Mouse (Mus musculus) adrenal gland, adult 18-20 months (tissue): ENCODE data around the gene Plekhh2. TPM values are rescaled to one million over a fixed set of nuclear protein-coding genes. Genes with fewer than 3 reads are reported as not detected.
"Not testable (repeated sequence)": the region's sequence is repeated elsewhere in the genome, so short reads cannot be mapped to it uniquely, and the experiment has no call there.

ENCODE experiments used
- DNase-seq, 2 experiments: peaks; one replicate each; pipeline ENCODE4 v3.0.0; 2021 to 2022; ENCODE audit warnings: low spot score in 2 of 2
- total RNA-seq, 2 experiments: library from RNA; stranded (reverse); gene quantifications; 1 replicate in 1 of 2; 2 replicates in 1 of 2; pipeline ENCODE4 v1.2.3; 2021

The Plekhh2 gene
- total RNA-seq, 2 experiments from 2014 or later, result 2.5 to 3.9 TPM

- no peak for DNase-seq
Measured at GRCm38 (mm10) chr17:84510961-84511639, 595 bp upstream of the Plekhh2 start.

- no peak for DNase-seq
Measured at GRCm38 (mm10) chr17:84512516-84513085, 906 bp downstream of the Plekhh2 start.

DNA sequence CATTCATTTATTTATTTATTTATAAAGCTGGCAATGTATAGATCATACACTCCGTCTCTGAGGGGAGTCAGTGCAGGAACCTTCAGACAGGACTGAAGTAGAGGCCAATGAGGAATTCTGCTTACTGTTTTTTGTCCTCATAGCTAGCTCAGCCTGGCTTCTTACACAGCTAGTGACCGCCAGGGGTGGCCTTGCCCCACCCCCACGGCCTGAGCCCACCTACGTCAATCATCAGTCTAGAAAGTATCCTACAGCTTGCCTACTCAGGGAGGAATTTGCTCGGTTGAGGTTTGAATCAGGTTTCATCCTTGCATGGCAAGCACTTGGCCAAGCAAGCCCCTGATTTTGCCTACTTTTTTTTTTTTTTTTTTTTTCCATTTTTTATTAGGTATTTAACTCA lies 4.2 kb downstream of the Plekhh2 start:
- no peak for DNase-seq

- no peak for DNase-seq
Measured at GRCm38 (mm10) chr17:84519346-84519745, 7.7 kb downstream of the Plekhh2 start.

- DNase-seq, result no peak
Measured at GRCm38 (mm10) chr17:84520057-84520456, 8.4 kb downstream of the Plekhh2 start.

DNA sequence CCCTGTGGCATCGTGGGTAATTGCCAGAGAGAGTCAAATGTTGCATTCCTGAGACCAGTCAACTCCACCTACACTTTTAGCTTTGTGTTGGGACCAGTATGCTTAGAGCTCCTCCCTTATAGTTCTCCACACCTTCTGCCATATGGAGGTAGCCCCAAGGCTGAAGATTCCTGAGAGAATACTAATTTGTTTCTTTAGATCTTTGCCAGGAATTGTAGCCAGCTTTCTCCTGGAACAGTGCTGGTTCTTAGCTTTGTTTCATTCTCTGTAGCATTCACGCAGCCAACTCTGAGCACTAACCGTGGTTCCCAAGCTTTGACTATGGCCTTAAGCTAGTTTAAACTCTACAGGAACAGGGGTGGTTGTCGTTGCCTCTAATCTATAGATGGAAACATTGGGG lies 17.7 kb downstream of the Plekhh2 start:
- no peak for DNase-seq

DNA sequence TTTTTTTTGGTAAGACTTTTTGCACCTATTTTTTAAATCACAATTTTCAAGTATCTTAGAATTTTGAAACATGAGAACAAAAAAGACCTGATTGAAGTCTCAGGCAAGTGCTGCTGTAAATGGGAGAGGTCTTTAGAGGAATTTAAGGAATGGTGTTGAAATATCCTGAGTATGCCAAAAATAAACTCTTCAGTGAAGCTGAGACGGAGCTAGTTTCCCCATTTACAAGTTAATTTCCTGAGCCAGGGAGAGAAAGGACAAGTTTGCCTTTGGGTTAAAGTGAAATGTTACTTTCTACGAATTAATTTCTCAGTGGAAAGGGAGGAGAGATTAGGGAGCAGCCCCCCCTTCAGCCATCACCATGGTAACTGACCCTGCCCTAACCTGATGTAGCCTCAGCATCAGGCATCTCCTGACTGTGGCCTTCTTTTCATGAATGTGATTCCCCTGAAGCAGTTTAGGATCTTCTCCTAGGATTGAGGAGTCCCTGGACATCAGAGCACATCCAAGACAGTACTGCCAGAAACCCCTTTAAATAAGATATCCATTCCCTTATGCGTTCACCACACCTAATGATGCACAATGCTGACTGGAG lies 18.6 kb downstream of the Plekhh2 start:
- DNase-seq, result no peak

GRCm38 (mm10) chr17:84532909-84533499 lies 21.3 kb downstream of the Plekhh2 start:
- no peak for DNase-seq

DNA sequence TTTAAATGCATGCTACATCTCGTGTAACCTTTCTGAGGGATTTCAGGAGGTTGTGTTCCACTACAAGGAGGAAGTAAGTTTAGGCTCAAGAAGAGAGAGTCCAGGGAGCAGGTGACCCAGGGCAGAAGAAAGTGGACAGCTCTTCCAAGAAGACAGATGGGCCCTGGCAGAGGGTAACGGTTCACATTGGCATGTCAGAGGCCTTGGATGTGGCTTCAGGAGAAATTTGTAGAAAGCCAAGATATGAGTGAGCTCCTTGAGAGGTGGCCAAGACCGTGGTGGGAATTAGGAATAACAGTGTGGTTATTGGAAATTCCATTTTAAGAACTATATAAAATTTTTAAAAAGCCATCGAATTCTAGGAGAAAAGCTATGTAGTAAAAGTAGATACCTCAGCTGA lies 22.1 kb downstream of the Plekhh2 start:
- DNase-seq, result no peak

- DNase-seq, result no peak
Measured at GRCm38 (mm10) chr17:84534632-84535031, 22.9 kb downstream of the Plekhh2 start.

DNA sequence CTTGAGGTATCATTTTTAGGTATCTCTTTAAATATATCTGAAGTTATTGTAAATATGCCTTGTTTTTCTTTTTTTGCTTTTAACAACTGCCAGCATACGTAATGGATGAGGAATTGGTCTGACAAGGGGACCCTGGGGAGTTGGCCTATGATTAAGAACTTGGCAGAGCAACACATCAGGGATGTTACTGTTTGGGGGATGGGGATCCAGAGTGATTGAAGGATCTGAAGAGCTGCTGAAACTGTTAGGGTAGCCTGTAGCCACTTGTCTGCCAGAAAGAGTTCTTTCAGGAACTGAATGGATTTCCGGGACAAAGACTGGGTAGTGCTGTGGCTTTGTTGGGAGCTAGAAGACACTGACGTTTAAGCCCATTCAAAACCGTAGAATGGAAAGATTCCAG lies 23.5 kb downstream of the Plekhh2 start:
- no peak for DNase-seq

DNA sequence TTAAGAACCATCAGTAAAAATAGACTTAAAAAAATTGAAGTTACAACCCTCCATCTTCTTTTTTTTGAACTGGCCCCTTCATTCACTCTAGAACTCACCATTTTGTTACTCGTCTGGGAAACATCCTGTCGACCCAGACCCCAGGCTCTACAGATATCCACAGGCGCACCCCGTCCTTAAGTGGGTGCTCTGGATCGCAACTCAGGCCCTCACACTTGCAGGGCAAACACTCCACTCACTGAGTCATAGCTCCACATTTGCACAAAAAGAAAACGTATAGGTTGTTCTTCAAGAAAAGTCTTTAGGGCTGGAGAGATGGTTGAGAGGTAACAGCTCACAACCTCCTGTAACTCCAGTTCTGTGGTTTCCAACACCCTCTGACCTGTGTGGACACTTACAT lies 25.6 kb downstream of the Plekhh2 start:
- no peak for DNase-seq

DNA sequence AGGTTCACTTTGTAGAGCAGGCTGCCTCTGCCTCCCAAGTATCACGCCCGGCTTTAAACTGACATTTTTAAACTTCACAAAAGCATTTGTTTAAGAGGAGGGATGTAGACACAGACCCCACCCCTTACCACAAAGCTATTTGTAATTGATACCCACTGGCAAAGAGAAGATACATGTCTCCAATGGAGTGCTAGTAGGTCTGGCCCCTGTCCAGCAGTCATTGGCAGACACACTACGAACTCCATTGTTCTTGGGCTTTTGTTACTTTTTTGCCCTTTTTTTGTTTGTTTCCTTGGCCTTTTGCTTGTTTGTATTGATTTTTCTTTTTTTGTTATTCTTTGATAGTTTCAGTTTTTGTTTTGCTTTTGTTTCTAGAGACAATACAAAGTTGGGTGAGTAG lies 26.3 kb downstream of the Plekhh2 start:
- no peak for DNase-seq

- no peak for DNase-seq
Measured at GRCm38 (mm10) chr17:84540603-84541002, 28.9 kb downstream of the Plekhh2 start.

DNA sequence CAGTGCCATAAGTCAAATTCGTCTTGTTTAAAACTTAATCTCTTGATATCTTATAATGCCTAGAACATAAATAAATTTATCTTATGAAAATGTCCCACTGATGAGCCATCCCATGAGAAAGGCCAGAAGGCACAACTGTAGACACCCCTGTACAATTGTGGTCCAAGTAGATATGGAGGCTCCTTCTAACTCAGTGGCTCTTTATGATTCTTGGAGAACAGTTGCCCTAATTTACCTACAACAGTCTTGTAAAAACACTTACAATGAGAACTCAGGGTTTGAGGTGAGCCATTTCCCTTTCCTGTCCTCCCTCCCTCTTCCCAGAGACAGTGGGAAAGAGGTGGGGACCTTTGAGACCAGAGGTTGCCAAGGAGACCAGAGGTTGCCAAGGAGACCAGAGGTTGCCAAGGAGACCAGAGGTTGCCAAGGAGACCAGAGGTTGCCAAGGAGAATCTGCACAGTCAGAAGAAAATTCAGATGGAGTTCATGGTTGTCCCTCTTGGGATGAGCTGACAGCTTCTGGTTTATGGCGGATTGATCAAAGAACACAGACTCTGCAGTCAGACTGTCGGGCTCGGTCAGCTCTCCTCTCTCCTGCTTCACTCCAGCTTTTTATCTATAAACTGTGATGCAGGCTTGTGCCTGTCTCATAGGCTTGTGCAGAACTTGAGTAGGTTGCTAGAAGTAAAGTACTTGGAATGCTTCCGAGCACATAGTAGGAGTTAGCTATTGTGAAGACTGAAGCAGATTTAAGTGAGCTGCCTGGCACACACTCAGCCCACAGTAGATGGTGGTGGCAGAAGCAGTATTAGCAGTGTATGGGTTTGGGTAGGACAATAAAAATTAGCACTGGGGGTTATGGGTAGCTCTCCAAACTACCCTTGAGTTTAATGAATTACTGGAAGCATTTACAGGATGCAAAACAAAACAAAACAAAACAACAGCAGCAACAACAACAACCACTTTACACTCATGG lies 39.5 kb downstream of the Plekhh2 start:
- DNase-seq, result no peak

DNA sequence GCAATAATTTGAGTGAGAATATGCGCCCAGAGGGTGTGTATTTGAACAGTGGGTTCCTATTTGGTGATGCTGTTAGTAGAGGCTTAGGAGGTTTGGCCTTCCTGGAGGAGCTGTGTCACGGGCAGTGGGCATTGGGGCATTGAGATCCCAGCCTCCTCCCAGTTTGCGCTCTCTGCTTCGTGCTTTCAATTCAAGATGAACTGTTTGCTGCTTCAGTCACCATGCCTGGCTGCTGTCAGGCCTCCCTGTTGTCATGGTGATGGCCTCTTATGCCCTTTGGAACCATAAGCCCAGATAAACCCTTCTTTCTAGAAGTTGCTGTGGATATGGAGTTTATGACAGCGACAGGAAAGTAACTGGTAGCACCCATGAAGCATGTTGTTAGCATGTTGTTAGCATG lies 40.5 kb downstream of the Plekhh2 start:
- DNase-seq, result no peak

- DNase-seq, result not testable (repeated sequence)
Measured at GRCm38 (mm10) chr17:84564264-84564663, 52.6 kb downstream of the Plekhh2 start.

GRCm38 (mm10) chr17:84565762-84566161 lies 54.1 kb downstream of the Plekhh2 start:
- no peak for DNase-seq

DNA sequence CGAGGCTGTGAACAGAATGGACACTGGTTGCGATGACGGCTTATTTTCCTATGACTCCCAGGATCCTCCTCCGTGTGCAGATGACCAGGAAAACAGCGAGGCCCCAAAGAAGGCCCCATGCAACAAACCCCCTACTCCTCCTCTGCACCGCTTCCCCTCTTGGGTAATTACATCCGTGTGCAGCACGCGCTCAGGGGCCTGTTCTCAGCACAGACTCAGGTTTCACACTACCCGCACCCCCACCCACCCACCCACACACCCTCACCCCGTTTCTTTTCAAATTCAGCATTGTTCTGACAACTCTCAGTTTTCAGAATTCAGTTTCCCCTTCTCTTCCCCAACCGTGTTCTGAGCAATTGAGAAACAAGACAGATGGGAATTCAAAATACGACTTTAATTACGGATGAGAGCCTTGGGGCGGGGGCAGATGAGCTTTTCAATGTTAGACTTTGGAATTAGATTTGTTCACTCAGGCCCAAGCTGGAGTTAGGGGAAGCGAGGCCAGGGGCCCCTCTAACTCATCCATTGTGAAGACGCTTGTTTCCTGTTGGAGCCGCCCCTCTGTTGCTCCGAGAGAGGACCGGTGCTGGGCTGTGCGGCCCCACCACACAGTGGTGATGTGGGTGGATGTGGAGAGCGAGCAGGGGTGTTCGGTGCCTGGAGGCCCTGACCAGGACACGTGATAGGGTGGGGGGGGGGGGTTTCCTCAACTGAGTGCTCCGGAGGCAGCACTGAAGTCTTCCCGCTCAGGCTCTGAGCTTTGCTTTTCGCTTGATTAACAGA lies 55.3 kb downstream of the Plekhh2 start:
- DNase-seq, result no peak

GRCm38 (mm10) chr17:84568807-84569206 lies 57.1 kb downstream of the Plekhh2 start:
- no peak for DNase-seq
